Mouse (Mus musculus) cerebellum, adult 2 months (tissue): ENCODE results near the gene Bicra. TPM values are rescaled to one million over a fixed set of nuclear protein-coding genes. Genes with fewer than 3 reads are reported as not detected.

ENCODE experiments used
- DNase-seq, 2 experiments: peaks; one replicate each; pipeline ENCODE4 v3.0.0; 2021
- H3K27ac ChIP-seq: fragments of 200-500 bp; 2 replicates; pipeline ENCODE4 v1.5.1; 2012; ENCODE audit warnings: low read length, control low read depth, inconsistent platforms; ENCODE audit not compliant: insufficient read depth
- H3K27me3 ChIP-seq: fragments of 200-500 bp; 2 replicates; pipeline ENCODE4 v1.6.1; 2012; ENCODE audit warnings: inconsistent platforms, mild to moderate bottlenecking, low read length, moderate library complexity; ENCODE audit not compliant: control insufficient read depth, insufficient read depth
- H3K4me1 ChIP-seq: fragments of 200-500 bp; 2 replicates; pipeline ENCODE4 v1.6.1; 2011; ENCODE audit warnings: low read length; ENCODE audit not compliant: control insufficient read depth, insufficient read depth
- H3K4me3 ChIP-seq: fragments of 200-500 bp; replicated peaks from 2 replicates; pipeline ENCODE3; 2011; ENCODE audit warnings: mild to moderate bottlenecking, low read depth, low read length, control low read depth; ENCODE audit not compliant: insufficient read depth
- CTCF ChIP-seq: fragments of 200-500 bp; IDR thresholded peaks from 2 replicates; pipeline ENCODE4 v1.5.1; 2011; ENCODE audit warnings: low read depth, mild to moderate bottlenecking, control low read depth, low read length, moderate library complexity, borderline replicate concordance; ENCODE audit not compliant: insufficient read depth
- POLR2A ChIP-seq: fragments of 200-500 bp; IDR thresholded peaks from 2 replicates; pipeline ENCODE4 v1.6.1; 2011; ENCODE audit warnings: low read length, control low read depth, borderline replicate concordance; ENCODE audit not compliant: insufficient read depth
- WGBS: fragments of 180-500 bp; shearing (Covaris S2); methylation state at CpG from one replicate; pipeline ENCODE4 v1.1.7; 2018; 5-methylcytosine and 5-hydroxymethylcytosine counted together
- polyA plus RNA-seq: library from polyadenylated mRNA; depleted of rRNA; stranded (reverse); fragments of >200 nt; gene quantifications from 2 replicates; pipeline ENCODE4 v1.2.3, GENCODE M21; 2012

Bicra gene
- polyA plus RNA-seq, 1 experiment = 12.3 TPM

GRCm38 (mm10) chr7:16063490-16063889 lies 15.8 kb upstream of the Bicra start:
- Histone ChIP-seq H3K4me3 (no peak overlapping the region), H3K27ac (no peak overlapping the region), H3K27me3 (no peaks in the 10 kb centered on the region), H3K4me1 (no peaks in the 10 kb centered on the region)
- 50% methylated on average over 4 of the region's 4 CpGs for WGBS
- DNase-seq = no peak
- peak; percentile 32; the same call in 1 of the 2 replicates for TF ChIP-seq CTCF
- no peak for TF ChIP-seq POLR2A

GRCm38 (mm10) chr7:16062099-16062420 lies 14.3 kb upstream of the Bicra start:
- DNase-seq = no peak
- 84% methylated on average over 15 of the region's 15 CpGs for WGBS
- Histone ChIP-seq H3K27me3 (no peaks in the 10 kb centered on the region), H3K4me3 (no peak overlapping the region), H3K4me1 (no peaks in the 10 kb centered on the region), H3K27ac (no peak overlapping the region)
- TF ChIP-seq POLR2A (no peak), CTCF (no peak)

- Histone ChIP-seq H3K4me3 (no peak within 1 kb of the TSS), H3K27me3 (no peaks in the 10 kb centered on the region), H3K4me1 (no peaks in the 10 kb centered on the region), H3K27ac (no peak within 1 kb of the TSS)
- DNase-seq = no peak
- TF ChIP-seq POLR2A (no peak), CTCF (no peak)
- WGBS = 57% methylated on average over 80 of the region's 80 CpGs
Observed at GRCm38 (mm10) chr7:16061219-16062098, 13.7 kb upstream of the Bicra start, which contains the start of gene Zfp541. Gene Zfp541, plus strand, starts transcription at chr7:16061814.

- no peak overlapping the region for H3K4me3 ChIP-seq
- DNase-seq = no peak
- no peak overlapping the region for H3K27ac ChIP-seq
- TF ChIP-seq POLR2A (no peak), CTCF (no peak)
- H3K4me1 ChIP-seq = no peaks in the 10 kb centered on the region
- WGBS = 55% methylated on average over 2 of the region's 2 CpGs
- H3K27me3 ChIP-seq = no peaks in the 10 kb centered on the region
Observed at GRCm38 (mm10) chr7:16057136-16057534, 9.4 kb upstream of the Bicra start.

- TF ChIP-seq CTCF (peak; percentile 73; the same call in 1 of the 2 replicates), POLR2A (no peak)
- WGBS = 24% methylated on average over 5 of the region's 5 CpGs
- peak; percentile 71 to 76 for DNase-seq
- no peaks in the 10 kb centered on the region for H3K4me1 ChIP-seq
- H3K27ac ChIP-seq = no peak overlapping the region
- no peaks in the 10 kb centered on the region for H3K27me3 ChIP-seq
- H3K4me3 ChIP-seq = no peak overlapping the region
Observed at GRCm38 (mm10) chr7:16056459-16057135, 8.9 kb upstream of the Bicra start.

DNA sequence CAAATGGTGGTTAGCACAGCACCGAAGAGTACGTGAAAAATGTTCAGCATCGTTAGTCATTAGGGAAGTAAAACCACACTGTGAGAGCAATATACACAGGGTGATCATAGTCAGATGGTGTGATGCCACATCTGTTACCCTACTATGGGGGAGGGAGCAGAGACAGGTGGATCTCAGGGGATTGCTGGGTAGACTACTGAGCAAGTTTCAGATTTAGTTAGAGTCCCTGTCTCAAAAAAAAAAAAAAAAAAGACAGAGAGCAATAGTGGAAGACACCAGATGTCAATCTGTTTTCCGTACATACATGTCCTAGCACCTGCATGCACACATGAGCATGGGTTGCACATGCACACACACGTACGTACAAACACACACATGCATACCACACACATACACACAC lies 7.9 kb upstream of the Bicra start:
- WGBS = 86% methylated on average over 6 of the region's 6 CpGs

GRCm38 (mm10) chr7:16054966-16055365 lies 7.2 kb upstream of the Bicra start:
- Histone ChIP-seq H3K4me3 (no peak overlapping the region), H3K27ac (no peak overlapping the region), H3K27me3 (no peaks in the 10 kb centered on the region), H3K4me1 (no peaks in the 10 kb centered on the region; the same call in 1 of the 2 replicates)
- DNase-seq = peak in 1 of 2 experiments; percentile 7
- 68% methylated on average over 4 of the region's 4 CpGs for WGBS
- no peak for TF ChIP-seq CTCF
- TF ChIP-seq POLR2A = no peak

More for the DNA sequence above, 7.9 kb upstream of the Bicra start:
- no peaks in the 10 kb centered on the region for H3K27me3 ChIP-seq
- H3K4me3 ChIP-seq = no peak overlapping the region
- no peak overlapping the region for H3K27ac ChIP-seq
- no peak for DNase-seq
- TF ChIP-seq POLR2A (no peak), CTCF (no peak)
- no peaks in the 10 kb centered on the region; the same call in 1 of the 2 replicates for H3K4me1 ChIP-seq

DNA sequence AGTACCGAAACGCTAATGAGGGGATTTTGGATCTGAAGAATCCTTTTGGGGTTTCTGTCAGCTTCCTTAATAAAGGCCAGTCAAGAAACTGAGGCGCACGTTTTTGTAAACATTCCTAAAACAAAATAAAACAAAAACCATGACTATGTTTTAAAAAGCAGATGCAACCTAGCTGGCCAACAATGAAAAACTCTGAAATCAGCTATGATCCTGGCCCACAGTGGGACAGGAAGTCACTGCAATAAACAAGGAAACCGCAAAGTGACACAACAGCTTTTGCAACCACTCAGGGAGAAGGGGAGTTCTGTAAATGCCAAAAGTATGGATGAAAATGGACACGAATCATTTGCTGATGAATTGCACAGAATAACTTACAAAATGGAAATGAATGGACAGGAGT lies 5.4 kb upstream of the Bicra start:
- Histone ChIP-seq H3K27me3 (no peaks in the 10 kb centered on the region), H3K4me3 (peak overlapping the region; percentile 37), H3K4me1 (no peaks in the 10 kb centered on the region; the same call in 1 of the 2 replicates), H3K27ac (no peak overlapping the region)
- 7% methylated on average over 6 of the region's 6 CpGs for WGBS
- TF ChIP-seq CTCF = no peak
- no peak for TF ChIP-seq POLR2A
- no peak for DNase-seq

- under 1% methylated on average over 24 of the region's 24 CpGs for WGBS
- H3K27ac ChIP-seq = no peak overlapping the region
- TF ChIP-seq CTCF (no peak), POLR2A (0 out of 2 replicates have a peak, but pooled peaks have one; percentile 26)
Observed at GRCm38 (mm10) chr7:16052684-16053083, 5.0 kb upstream of the Bicra start.

More at GRCm38 (mm10) chr7:16052684-16053083, 5.0 kb upstream of the Bicra start:
- no peaks in the 10 kb centered on the region; the same call in 1 of the 2 replicates for H3K4me1 ChIP-seq
- DNase-seq = peak; percentile 85 to 90
- H3K27me3 ChIP-seq = no peaks in the 10 kb centered on the region
- H3K4me3 ChIP-seq = peak overlapping the region; percentile 37
